20 mouse cellular contexts compared by ENCODE assay signal in genomic region chr9:102811192-102811591, GRCm38 (mm10). TPM values are rescaled to one million over a fixed set of nuclear protein-coding genes. Genes with fewer than 3 reads are reported as not detected.
"Had no signal": no experiment of that assay in that cellular context is flagged by ENCODE, and none has a peak within 500 bp of the region (broad histone marks: within the 10 kb centered on the region; RNA-seq: fewer than 3 reads in every experiment).

No protein-coding gene starts in this region.

- H3K27me3 ChIP-seq: lung, embryonic 15.5 days; midbrain, embryonic 12.5 days; neural tube, embryonic 12.5 days; stomach, embryonic 15.5 days had no signal

- DNase-seq: liver, postnatal 0 days; lung, adult 2 months; lung, postnatal 14 days; lung, postnatal 36 days; midbrain, embryonic 14.5 days; right cerebral cortex, postnatal 14 days; thymus, adult 2 months; thymus, postnatal 25 days; thymus, postnatal 4 days had no signal

- ATAC-seq: liver, postnatal 0 days; lung, postnatal 0 days; midbrain, embryonic 16.5 days had no signal

- H3K4me1 ChIP-seq: midbrain, embryonic 10.5 days; midbrain, embryonic 12.5 days; neural tube, embryonic 12.5 days had no signal

- H3K9me3 ChIP-seq: lung, embryonic 15.5 days; midbrain, embryonic 10.5 days; midbrain, embryonic 12.5 days; neural tube, embryonic 12.5 days; stomach, embryonic 15.5 days had no signal

- H3K4me2 ChIP-seq: lung, embryonic 15.5 days; midbrain, embryonic 12.5 days; neural tube, embryonic 12.5 days; stomach, embryonic 15.5 days had no signal

- H3K36me3 ChIP-seq: lung, embryonic 15.5 days; midbrain, embryonic 10.5 days; midbrain, embryonic 12.5 days; neural tube, embryonic 12.5 days; stomach, embryonic 15.5 days had no signal

- H3K9ac ChIP-seq: liver, postnatal 0 days; lung, embryonic 15.5 days; midbrain, embryonic 12.5 days; neural tube, embryonic 12.5 days; stomach, embryonic 15.5 days had no signal

- H3K4me3 ChIP-seq: lung, embryonic 15.5 days; midbrain, embryonic 10.5 days; midbrain, embryonic 12.5 days; myocyte; neural tube, embryonic 12.5 days; stomach, embryonic 15.5 days had no signal

- H3K27ac ChIP-seq: lung, embryonic 15.5 days; macrophage; midbrain, embryonic 10.5 days; midbrain, embryonic 12.5 days; neural tube, embryonic 12.5 days; stomach, embryonic 15.5 days; stomach, postnatal 0 days had no signal

RNA-seq across cellular contexts. Expression of gene Ryk, which starts 23.5 kb away (rescaled TPM):
- total RNA-seq: neutrophil, adult 5-6 weeks had no signal
